Mouse (Mus musculus) liver (tissue): ENCODE results near the gene Lpp.

ENCODE experiments used
- DNase-seq: peaks from one replicate; pipeline ENCODE4 v3.0.0-alpha.2; 2020; ENCODE audit warnings: mixed read lengths

Gene Lpp

DNA sequence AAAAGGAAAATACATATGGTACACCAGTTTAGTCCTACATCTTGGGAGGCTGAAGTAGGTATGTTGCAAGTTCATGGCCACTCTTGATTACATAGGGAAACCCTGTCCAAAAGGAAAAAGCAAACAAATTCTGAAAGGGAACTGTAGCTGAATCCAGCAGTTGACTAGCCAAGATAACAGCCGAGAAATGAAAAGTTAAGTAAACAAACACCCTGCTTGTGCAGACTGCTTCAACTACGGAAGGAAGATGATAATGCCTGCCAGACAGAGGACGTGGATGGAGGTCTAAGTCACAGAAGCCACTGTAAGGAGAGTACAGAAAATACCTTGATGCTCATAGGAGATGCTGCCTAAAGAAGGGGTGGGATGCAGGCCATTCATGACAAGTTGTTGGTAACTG is 504.3 kb downstream of the Lpp start:
- no peak for DNase-seq

DNA sequence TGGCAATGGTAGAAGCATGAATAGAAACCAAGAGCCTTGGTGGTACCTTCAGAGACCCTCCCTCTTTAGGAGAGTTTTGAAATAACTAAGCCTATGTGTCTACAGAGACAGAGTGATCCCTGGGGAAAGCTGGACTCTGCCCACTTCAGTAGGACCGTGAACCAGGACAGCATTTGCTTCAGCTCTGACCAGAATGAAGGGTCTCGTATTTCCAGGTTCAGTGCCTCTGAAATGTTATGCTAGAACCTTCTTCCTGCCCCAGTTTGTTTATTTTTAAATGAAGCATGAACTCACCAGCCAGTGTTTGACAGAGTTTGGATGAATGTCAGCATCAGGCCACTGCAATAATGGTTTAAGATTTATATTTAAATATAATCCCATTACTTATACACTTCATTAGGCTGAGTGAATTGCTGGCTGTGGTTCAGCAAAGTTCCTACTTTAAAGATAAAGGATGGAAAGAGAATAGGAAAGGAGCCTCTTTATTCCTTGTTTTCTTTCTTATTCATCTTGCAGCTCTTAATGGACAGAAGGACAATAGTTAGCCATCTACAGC is 507.0 kb downstream of the Lpp start:
- no peak for DNase-seq

DNA sequence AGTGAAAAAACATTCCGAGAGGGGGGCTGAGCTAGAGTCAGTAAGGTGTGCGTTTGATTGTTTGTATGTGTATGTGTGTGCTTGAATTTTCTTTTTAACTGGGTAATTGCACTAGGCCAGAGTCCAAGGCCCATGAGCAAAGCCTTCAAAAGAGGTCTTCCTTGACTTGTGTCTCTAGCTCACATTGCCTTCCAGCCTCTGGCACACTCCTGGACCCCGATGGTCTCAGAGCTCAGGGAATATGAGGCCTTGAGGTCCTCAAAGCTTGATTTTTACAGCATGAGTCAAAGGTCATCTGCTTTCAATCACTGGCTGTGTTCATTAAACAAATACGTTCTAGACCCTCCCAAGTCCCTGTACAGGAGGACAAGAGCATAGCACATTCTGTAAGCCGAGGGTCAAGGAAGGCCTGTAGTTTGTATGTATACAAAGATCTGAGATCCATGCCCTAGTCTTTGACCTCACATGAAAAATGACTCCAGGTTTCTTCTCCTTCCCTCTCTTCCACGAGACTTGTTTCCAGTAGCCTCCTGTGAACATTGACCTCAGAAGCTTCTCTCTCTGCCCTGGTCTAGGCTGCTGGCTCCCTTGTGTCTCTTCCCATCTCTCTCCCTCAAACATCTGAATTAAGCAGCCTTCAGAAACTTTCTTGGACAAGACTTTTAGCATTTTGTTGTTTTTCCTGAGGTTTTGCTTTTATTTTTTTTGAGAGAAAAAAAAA is 508.0 kb downstream of the Lpp start:
- no peak for DNase-seq

DNA sequence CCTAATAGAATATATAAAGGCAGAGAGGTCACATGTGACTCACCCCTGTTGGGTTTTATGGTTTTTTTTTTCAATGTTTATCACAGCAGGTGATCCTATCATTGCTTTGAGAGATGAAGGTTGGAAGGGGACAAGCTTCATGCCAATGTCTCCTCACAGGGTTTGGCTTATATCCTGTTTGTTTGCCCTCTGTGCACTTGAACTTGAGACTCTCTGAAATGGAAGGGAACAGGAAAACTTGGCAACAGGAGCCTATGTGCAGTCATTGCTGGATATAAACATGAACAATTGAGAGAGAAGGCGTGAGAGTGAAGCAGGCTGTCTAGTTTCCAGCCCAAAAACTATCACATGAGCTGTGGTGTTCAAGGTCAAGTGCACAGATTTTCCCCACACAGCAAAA is 508.8 kb downstream of the Lpp start:
- DNase-seq: no peak

DNA sequence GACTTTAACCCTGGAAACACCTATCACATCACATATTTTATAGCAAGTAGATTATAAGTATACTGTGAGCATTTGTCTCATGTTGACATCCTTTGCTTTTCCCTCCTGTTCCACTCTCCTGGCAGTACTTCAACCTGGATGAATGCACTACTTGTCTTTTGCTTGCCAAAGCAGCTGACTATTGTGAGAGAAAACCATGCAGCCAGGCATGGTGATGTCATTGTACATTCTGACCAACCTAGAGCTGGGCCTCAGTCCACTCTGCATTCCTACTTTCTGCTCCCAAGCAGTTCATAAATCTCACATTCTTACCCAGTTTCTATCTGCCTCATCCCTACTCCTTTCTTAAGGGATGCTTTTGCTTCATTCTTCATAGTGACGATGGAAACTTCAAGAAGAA is 515.6 kb downstream of the Lpp start:
- DNase-seq: no peak

DNA sequence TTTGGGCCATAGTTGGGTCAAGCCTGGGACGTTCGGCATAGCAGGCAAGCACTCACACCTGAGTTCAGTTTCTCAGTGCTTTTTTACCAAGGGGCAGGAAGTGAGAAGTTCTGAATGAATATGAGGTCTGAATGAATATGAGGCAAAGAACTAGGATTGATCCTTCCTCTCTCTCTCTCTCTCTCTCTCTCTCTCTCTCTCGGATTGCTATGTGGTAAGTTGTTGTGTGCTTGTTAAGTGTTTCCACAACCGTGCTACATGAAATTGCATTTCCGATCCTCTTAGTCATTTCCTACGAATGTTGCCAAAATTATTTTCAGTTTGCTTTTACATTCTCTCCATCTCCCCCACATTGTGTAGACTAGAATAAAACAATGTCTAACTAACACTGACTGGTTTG is 517.0 kb downstream of the Lpp start:
- no peak for DNase-seq

DNA sequence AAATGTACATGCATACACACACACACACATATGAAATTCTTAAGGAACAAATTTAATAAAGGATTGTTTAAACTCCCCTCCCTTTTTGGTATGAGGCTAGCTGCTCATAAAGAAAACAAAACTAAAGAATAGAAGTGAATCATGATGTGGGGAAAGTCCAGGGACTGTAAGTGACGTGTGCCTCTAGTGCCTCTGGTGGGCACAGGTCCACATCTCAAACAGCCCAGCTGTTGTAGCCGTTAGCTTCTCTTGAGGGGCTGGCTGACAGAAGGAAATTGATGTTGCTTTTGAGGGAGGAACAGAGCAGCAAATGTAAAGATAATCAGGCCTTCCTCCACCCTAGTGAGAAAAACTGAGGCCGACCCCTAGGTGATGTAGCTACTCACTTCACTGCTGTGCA is 517.5 kb downstream of the Lpp start:
- DNase-seq: no peak

DNA sequence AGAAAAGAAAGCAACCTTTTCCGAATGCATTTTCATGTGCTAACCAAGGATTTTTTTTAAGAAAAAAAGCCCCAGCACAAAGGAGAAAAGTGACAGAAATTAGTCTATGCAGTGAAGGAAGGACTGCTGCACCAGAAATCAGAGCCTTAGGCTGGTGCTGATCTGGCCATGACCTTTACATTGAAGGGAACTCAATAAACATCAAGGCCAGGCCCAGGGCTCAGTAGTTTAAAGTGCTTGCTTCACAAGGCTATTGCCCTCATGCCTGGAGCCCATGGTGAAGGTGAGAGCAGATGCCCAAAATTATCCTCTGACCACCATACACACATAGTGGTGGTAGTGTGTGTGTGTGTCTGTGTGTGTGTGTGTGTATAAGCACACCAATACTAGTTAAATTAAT is 519.1 kb downstream of the Lpp start:
- no peak for DNase-seq

DNA sequence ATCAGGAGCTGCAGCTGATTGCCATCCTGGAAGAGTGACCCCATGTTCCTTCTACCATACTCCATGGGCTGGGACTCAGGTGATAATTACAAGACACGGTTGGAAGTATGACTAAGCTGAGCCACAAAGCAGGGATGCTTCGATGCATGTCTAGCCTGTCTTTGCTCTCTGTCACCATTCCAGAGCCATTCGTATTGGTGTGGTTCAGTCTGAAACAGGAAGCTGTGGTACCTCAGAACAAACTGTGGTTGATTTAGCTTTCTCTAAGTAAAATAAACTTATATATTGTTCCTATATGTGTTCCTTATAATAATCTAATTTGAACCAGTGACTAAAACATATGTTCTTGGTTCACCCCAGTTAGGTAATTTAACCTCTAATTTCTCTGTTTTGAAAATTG is 519.7 kb downstream of the Lpp start:
- DNase-seq: no peak

DNA sequence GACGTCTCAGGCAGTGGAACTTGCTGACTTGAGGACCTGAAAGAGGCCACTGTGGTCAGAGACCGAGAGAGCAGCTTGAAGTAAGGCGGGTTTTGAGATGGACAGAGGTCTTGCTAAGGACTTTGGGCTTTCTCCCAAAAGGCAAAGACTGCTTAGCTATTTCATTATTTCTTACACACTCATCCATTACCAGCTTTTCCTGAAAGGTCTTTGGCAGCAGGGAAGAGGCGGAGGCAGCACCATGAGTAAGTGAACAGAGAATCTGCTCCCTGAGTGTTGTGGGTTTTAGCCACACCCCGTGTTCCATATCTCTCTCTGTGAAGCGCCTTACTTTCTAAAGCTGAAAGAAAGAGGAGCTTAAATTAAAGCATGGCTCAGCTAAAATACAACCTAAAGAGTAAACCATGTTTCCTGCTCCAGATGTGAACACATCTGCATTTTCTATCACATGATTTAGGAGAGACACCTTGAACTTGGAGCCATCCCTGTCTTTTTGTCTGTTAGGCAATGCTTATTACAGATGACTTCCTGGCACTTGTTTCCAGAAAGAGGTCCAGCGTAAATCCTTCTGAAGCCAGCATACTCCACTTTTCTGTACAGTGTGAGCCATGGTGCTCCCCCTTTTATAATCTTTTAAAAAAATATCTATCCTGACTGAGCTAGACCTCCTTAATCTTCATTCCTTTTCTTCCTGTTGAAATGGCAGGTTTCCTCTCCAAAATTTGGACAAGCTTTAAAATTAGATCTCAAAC is 520.5 kb downstream of the Lpp start:
- no peak for DNase-seq

DNA sequence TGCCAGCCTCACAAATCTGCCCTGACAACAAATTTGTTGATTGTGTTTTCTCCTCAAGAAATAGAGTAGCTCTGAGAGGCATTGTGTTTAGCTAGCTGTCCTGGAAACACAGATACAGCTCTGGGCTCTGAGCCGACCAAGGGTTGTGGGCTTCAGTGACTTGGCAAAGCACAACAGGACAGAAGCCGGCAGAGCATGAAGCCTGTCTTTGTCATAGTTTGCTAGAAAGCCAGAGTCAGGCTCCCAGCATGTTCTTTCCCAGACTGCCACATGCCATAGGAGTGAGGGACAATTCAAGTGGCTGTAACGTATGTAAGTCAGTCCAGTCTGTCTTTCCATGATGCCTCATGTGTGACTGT is 521.1 kb downstream of the Lpp start:
- no peak for DNase-seq

DNA sequence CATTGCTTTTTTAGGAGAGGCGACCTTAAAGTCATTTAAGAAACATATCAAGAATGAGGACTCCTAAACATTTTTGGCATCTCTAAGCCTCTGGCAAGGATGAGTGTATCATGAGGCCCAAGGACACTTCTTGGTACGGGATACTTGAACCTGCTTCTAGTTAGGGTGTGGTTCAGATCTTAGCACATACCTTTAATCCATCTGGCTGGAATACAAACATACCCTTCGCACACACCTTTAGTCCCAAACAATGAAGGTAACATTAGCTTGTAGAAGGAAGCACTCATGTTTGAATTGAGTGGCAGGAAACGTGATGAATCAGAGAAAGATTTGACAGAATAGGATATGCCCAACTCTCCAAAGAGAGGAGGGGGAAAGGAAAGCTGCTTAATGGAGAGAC is 522.2 kb downstream of the Lpp start:
- no peak for DNase-seq

DNA sequence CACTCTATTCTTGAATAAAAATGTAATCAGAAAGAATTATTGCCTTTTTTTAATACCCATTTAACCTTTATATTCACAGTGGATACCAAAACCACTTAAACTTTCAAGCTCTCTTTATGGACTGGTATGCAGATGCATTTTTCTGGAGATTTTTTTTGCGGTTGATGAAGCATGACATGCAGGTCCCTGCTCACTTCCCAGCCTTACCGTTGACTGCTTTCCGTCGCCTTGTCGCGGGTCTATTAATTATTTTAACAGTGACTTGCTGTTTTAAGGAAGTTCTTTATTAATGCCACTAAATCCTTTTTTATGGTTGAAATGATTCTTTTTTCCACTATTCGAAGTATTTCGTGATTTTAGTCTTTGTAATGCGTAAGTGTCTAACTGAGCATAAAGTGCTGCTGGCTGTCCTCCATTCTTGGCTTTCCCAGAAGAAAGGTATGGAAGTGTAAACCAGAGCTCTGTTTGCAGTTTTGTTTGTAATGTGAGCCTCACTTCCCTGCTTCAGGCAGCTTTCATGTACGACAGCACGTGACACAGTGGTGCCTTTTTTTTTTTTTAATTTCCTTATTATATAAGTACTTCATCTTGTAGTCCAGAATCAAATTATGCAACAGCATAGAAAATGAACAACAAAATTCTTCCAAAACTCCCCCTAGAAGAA is 526.2 kb downstream of the Lpp start:
- no peak for DNase-seq

DNA sequence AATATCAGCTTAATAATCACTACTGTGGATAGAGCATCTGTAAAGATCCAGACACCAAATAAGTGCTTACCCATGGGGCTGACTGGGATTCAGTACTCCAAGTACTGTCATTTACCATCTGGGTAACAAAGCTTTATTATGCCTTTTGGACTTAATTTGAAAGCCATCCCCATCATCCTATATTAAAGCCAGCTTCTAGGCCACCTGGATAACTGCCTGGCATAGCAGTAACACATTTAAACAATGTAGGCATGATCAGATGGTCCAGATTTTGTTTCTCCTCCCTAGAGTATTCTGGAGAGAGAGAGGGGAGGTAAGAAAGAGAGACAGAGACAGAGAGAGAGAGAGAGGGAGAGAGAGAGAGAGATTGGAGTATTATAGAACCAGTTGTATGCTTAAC is 536.8 kb downstream of the Lpp start:
- no peak for DNase-seq

DNA sequence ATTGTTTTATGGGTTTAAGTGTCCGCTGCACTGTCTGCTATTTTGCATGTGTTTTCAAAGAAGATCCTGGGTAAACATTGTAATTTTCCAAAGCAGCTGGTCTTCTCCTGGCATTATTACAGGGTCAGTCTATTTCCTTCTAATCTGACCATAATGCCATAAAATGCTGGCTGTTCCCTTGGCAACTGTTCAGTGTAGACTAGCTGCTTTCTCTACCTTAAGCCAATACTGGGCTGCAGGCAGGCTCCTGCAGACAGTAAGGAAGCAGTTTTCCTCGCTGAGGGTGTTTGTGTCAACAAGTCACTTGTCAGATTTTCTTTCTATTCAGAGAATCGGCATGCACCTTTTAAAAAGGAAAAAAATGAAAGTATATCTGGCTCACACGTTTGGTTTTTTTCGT is 537.3 kb downstream of the Lpp start:
- DNase-seq: no peak

DNA sequence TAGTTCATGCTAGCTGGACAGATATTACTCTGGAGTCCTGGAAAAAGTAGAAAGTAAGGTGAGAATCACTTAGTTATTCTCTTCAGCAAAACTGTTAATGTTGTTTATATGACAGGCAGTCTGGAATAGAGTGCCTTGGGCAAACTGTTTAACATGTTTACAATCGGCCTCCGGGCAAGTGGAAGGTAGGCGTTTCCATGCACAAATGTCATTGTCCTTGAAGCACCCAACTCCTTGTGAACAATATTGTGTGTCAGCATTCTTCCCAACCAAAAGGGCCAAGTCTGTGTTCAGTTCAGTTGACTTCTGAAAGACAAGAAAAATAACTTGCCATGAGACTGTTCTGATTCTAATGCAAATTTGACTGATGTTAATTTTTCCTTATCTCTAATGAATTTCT is 539.5 kb downstream of the Lpp start:
- DNase-seq: no peak

DNA sequence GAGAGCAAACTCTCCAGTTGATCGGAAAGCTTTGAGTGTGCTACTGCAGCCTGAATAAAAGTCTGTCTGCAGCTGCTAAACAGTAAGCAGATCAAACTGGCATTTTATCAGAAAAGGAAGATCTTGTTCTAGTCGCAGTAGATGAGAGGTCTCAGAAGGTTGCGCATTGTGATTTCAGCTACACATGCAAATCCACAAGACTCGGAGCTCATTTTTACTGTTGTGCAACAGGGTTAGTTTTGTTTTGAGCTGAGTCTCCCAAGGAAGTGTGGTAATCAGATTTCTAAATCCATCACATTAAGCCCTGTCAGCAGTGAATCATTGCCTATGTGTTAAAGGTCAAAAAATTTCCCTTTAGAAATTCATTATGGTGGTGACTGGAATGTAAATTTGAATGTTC is 540.4 kb downstream of the Lpp start:
- DNase-seq: no peak

DNA sequence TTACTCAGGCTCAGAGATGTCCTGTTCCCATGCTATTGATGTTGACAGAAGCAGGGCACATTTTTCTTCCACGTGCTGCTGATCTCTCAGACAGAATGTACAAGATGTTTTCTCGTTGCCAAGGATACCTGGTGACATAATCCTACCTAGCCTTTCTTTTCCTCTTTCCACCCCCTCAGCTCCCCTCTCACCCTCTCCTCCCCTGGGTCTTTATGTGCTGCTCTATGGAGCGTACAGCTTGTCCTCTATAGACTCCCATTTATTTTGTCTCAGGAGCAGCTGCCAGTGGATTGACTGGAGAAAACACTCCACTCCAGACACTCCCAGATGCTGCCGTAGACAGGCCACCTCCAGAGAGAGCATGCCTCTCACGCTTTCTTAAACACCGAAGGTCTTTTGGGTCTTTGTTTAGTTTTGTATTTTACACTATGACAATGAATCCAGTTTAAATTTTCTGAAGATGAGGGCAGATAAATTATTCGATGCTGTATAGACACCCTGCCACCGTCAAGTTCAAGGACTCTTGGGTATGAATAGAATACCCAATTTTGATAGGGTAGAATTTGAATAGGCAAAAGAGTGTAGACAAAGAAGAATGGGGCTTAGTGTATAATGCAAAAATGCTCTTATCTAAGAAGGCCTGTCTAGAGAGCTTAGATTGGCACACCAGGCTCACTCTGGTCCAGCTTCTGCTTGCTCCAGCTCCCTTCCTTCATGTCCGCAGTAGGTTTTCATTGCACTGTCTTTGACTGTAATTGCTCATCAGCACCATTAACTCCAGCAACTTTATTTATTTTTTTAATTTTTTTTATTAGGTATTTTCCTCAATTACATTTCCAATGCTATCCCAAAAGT is 548.2 kb downstream of the Lpp start:
- DNase-seq: no peak

DNA sequence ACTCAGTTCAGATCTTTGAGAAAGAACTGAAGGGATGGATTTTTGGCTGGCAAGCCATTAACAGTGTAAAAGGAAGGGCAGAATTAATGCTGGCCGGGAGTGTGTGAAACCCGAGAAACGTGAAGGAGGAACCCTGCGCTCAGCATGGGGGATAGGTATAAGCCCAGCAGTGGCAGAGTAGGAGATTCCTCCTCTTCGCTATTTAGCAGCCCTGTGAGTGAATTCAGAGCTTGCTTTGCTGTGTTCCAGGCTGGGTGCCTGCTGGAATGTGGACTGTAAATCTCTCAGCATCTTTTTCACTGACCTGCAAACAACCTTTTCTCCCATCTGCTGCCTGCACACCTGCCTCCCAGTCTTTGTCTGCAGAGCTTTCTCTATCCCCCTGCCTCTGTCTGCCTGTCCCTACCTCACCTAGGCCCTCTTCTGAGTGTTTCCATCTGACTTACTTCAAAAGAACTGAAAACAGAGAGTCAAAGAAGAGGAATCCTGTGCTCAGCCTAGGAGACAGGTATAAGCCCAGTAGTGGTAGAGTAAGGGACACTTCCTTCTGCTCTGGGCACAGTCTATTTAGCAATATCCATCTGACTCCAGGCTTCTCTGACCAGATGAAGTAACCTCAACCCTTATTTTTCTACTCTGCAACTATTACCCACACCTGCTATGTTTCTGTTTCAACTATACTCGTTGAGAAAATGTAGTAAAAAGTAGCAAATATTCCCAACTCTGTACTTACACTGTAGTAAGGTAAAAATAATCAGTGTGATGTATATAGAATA is 550.4 kb downstream of the Lpp start:
- DNase-seq: no peak

DNA sequence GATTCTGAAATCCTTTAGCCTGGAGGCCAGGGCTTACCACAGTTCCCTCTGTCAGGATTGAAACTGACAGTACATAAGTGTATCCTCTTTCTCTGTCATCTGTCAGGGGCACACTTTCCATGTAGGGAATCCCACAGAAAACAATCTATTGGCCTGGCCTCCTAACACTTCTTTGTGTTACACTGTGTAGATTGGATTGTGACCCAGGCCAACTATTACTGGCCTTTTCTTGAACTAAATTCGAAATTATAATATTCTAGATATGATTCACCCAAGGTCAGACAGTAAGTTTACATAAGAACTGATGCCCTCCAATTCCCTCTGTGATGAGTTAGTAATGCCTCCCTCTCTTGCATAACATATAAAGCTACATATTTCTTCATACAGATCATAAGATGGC is 553.0 kb downstream of the Lpp start:
- DNase-seq: no peak

DNA sequence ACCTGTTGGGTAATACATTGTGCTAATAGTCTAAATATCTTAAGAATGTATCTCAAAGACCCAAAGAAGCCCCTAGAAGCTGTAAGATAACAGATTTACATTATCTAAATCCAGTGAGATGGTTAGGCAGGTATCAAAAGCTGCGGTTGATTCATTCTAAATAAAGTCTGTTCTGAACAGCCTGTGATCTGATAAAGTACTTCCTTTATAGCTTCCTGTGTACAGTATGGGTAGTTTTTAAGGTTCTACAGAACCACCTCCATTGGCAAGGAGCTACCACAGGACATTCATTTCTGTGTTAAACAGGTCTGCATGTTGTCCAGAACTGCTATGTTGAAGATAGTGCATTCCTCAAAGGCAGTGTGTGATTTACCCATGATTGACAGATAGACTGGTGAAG is 554.2 kb downstream of the Lpp start:
- no peak for DNase-seq

DNA sequence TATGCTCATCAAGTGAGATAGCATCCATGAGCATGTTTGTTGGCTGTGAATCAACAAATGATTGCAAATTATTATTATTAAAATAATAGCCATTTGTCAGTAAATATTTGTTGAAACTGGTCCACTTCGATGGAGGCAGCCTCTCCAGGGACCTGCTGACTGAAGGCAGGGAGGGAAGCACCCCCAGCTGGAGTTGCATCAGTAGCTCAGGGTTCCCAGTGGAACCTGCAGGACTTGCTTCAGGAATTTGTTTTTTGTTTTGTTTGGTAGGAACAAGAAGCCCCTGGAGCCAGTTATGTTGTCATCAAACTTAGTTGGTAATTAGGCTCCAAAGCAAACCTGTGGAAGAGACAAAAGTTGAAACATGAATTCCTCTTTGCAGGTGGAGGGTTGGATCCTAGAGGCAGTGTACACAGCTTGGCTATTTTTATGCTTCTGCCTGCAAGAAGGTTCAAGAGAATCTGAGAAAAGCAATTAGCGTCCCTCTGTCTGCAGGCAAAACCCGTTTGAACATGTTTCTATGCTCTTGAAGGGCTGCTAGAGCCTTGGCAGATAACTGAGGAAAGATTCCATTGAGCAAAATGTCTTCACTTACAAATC is 554.9 kb downstream of the Lpp start:
- no peak for DNase-seq
